Mouse (Mus musculus) spleen, postnatal 10 days (tissue): Measurements from ENCODE around the gene Uba1.
"Not testable (repeated sequence)": the region's sequence is repeated elsewhere in the genome, so short reads cannot be mapped to it uniquely, and the experiment has no call there.

Experiments used
- DNase-seq, 2 experiments: peaks; one replicate each; pipeline ENCODE4 v3.0.0; 2021 to 2022; ENCODE audit warnings: low spot score in 2 of 2

Gene Uba1

GRCm38 (mm10) chrX:20728681-20729080 lies 70.6 kb downstream of the Uba1 start:
- no peak for DNase-seq

DNA sequence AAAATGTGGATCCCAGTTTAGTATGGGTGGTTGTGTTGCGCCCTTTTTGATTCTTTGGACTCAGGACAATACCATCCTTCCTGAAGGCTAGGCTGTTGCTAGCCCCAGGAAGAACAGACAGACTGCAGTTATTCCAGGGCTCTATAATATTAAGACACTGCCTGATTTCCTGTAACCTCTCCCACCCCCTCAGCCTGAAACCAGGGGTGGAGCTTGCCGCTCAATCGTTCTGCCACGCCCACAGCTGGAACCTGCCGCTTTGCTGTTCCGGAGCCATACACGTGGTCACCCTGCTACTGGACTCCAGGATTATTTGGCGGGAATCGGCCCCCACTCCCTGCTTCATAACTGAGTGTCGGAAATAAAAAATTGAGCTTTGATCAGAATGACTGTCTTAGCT lies 71.9 kb downstream of the Uba1 start:
- not testable (repeated sequence) for DNase-seq
